Mouse (Mus musculus): ENCODE measurements around the gene Dctpp1. TPM values are rescaled to one million over a fixed set of nuclear protein-coding genes. Genes with fewer than 3 reads are reported as not detected.
A peak's percentile ranks its signal among the peaks of the same experiment; 100 is the strongest.

Gene Dctpp1
- total RNA-seq (2018; cell fraction: chromatin; rRNA removed), result 1 to 10 TPM in 5 of 26 experiments, not detected in 21; 1.4 to 4.0 (median 1.5) TPM
- total RNA-seq (2018; cell fraction: cytosol; rRNA removed), result 10 to 100 TPM; 15.8 to 36.1 (median 24.0) TPM
- total RNA-seq (2018; cell fraction: nucleus; rRNA removed), result 1 to 10 TPM; 1.1 to 9.8 (median 3.8) TPM
- polyA plus RNA-seq (2018), result 15.9 to 45.9 TPM (median 27.1 TPM) in 3 replicates

DNA sequence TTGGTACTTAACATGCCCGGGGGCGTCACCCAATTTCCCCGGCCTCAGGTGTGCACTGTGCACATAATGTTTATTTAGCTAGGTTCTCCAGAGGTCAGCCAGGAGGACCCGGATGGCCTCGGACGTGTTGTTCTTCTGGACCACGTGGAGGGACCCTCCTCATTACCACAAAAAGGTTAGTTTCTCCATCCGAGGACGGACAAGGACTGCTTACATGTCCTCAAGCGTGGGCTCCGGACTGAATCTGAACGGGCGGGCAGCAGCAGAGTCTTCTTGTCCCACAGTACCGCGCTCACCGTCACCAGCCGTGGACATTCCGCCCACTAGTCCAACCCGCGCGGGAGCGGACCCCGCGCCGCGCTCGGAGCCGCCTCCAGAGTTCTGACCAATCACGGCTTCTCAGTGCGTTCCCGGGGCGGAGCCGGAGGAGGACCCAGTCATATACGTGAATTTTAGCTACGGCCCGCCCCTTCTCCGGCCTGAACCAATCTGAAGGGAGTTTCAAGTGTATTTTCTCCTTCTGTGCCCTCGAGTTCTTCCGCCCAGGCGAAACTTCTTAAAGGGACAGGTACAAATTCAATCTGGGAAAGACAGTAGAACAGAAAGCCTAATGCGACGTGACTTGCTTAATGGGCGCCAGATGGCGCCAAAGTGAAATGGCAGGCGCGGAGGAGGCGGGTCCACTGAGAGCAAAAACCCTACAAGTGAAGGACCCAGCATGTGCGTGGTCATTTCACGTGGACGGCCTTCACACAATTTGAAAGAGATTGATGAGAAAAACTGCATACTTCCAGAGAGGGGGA is at the start of gene Dctpp1:
Gene Dctpp1, minus strand, starts transcription at position 401 of the 803 bp plus-strand sequence.
- 0 out of 2 replicates have a peak within 1 kb of the TSS, but pooled peaks have one; percentile 2 for H3K27ac ChIP-seq
- H3K4me3 ChIP-seq (ENCODE audit: inconsistent target), result peak within 1 kb of the TSS; percentile 72
- H3K79me2 ChIP-seq (ENCODE audit: inconsistent target), result no peaks in the 10 kb centered on the region
- H3K36me3 ChIP-seq (ENCODE audit: inconsistent target), result no peaks in the 10 kb centered on the region
- 1% methylated on average over 50 of the region's 50 CpGs for WGBS (ENCODE audit: missing documents)

DNA sequence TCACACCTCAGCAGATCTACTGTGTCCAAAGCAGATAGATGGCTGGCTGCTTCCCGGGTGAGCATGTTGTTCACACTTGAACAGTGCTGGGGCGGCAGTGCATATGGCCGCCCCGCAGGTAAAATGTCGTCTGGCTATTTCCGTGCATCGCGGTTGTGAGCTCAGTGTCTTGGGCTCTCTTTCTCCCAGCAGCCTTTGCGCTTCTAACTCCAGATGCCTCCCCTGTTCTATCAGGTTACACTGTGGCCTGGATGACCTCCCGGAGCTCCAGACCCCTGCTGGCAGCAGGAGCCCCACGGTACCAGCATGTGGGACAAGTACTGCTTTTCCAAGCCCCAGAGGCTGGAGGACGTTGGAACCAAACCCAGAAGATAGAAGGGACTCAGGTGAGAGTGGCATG is 49.4 kb upstream of the Dctpp1 start:
- WGBS (ENCODE audit: missing documents), result 97% methylated on average over 12 of the region's 12 CpGs
- no peaks in the 10 kb centered on the region for H3K79me2 ChIP-seq (ENCODE audit: inconsistent target)
- H3K4me3 ChIP-seq (ENCODE audit: inconsistent target), result no peak overlapping the region
- no peaks in the 10 kb centered on the region; the same call in 1 of the 2 replicates for H3K36me3 ChIP-seq (ENCODE audit: inconsistent target)
- H3K27ac ChIP-seq, result no peak overlapping the region

DNA sequence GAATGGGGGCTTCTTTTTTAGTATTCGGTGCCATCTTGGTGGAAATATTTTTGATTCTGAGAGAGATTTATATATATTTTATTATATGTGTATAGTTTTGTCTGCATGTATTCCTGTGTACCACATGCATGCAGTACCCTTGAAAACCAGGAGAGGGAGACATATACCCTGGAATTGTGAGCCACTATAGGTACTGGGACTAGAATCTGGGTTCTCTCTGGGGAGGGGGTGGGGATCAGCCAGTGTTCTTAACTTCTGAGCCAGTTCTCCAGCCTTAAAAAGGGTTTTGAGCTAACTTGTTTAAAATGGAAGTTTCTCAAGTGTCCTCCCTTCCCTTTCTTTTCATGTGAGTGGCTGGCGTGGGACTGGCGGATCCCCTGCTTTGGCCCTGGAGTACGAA is 48.4 kb upstream of the Dctpp1 start:
- Histone ChIP-seq H3K36me3 (ENCODE audit: inconsistent target) (no peaks in the 10 kb centered on the region; the same call in 1 of the 2 replicates), H3K4me3 (ENCODE audit: inconsistent target) (no peak overlapping the region), H3K27ac (no peak overlapping the region), H3K79me2 (ENCODE audit: inconsistent target) (no peaks in the 10 kb centered on the region)
- 95% methylated on average over 4 of the region's 4 CpGs for WGBS (ENCODE audit: missing documents)

DNA sequence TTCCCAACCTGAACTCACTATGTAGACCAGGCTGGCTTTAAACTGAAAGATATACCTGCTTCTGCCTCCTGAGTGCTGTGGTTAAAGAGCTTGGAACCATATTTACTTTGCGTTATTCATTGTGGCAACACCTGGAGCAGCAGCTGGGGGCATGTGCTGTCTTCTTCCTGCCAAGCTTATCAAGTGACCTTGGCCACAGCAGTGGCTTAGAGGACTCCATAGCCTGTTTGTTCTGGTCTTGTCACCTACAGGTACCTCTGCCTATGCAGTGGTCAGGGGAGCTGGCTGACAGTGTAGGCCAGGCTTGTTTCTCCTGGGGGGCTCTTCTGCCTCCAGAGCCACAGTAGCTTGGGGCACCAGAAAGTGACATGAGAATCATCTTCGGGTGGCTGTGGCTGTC is 47.9 kb upstream of the Dctpp1 start:
- H3K4me3 ChIP-seq (ENCODE audit: inconsistent target), result no peak overlapping the region
- no peaks in the 10 kb centered on the region; the same call in 1 of the 2 replicates for H3K36me3 ChIP-seq (ENCODE audit: inconsistent target)
- H3K27ac ChIP-seq, result no peak overlapping the region
- 86% methylated on average over 2 of the region's 2 CpGs for WGBS (ENCODE audit: missing documents)
- H3K79me2 ChIP-seq (ENCODE audit: inconsistent target), result no peaks in the 10 kb centered on the region

DNA sequence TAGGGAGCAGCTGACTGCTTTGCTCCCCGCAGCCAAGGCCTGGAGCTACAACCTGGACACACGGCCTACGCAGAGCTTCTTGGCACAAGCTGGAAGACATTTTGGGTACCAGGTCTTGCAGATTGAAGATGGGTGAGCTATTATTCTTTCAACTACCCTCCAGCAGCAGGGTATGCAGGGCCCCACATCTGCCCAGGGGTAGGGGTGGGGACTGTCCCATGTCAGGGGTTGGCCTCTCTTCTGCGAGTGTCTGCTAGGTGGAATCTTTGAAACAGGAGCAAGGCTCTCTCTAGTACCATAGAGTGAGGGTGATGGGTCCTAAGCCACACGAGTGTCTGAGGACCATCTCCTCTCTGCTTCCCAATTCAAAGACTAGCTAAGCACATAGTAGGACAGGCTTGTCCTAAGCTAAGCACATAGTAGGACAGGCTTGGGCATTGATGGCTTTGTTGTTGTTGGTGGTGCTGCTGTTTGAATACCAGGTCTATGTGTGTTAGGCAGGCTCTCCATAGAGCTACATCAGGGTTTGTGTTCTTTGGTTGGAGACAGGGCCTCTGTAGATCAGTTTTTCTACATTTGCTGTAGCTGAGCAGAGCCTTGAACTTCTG is 37.2 kb upstream of the Dctpp1 start:
- H3K79me2 ChIP-seq (ENCODE audit: inconsistent target), result no peaks in the 10 kb centered on the region
- H3K27ac ChIP-seq, result no peak overlapping the region
- 94% methylated on average over 5 of the region's 5 CpGs for WGBS (ENCODE audit: missing documents)
- no peak overlapping the region for H3K4me3 ChIP-seq (ENCODE audit: inconsistent target)
- no peaks in the 10 kb centered on the region for H3K36me3 ChIP-seq (ENCODE audit: inconsistent target)

DNA sequence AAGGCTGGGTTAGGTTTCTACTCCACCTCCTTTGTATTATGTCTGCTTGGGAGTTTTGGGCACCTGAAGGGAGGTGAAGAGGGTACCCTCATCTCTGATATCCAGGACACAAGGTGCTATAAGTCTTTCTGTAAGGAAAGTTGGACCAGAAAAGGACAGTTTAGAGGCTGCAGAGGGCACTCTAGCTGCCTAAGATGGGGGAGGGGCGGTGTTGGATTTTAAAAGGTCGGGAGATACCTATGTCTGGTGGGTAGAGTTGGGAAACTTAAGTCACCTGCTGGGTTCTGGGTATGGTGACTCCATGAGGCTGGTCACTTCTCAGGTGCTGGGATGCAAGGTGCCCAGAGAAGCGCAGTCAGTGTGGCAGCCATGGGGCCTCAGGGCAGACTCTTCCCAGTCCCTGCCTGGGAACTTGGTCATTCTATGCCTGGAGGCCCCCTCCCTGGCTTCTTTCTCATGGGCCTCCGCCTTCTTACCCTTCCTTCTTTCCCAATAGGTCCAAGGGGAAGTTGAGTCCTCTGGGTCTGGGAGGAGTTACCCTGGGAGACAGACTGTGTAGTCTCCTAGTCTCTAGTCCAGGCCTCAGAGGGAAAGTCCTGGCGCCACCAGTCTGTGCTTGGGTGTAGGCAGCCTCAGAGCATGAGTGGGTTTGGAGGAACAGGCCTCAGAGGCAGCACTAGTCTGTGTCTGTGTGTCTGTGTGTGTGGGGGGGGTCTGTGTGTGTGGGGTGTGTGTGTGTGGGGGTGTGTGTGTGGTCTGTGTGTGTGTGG is 36.5 kb upstream of the Dctpp1 start:
- WGBS (ENCODE audit: missing documents), result 63% methylated on average over 5 of the region's 5 CpGs

DNA sequence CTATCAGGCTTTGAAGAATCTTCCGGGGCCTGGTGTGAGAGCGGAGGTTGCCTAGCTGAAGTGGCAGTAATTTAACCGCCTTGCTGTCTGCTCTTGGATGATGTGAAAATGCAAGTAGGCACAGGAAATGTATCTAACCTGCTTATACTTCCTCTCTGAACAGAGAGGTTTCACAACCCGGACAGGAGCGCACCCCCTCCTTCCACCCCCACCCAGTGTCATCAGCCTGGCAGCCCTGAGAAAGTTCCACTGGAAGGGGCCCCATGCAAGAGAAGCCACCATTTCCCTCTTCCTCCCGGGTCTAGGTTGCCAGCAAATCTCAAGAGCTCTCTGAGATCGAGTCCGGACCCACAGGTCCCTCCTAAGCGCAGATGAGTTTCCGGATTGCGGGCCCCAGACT is 35.6 kb upstream of the Dctpp1 start, which contains the start of gene Itgal:
Gene Itgal, plus strand, starts transcription at position 163 of the 400 bp plus-strand sequence.
- Histone ChIP-seq H3K4me3 (ENCODE audit: inconsistent target) (peak within 1 kb of the TSS; percentile 2; the same call in 1 of the 2 replicates), H3K36me3 (ENCODE audit: inconsistent target) (no peaks in the 10 kb centered on the region), H3K27ac (peak within 1 kb of the TSS; percentile 28), H3K79me2 (ENCODE audit: inconsistent target) (no peaks in the 10 kb centered on the region)
- 16% methylated on average over 11 of the region's 11 CpGs for WGBS (ENCODE audit: missing documents)

More for the DNA sequence above, 36.5 kb upstream of the Dctpp1 start:
- no peaks in the 10 kb centered on the region for H3K79me2 ChIP-seq (ENCODE audit: inconsistent target)
- H3K36me3 ChIP-seq (ENCODE audit: inconsistent target), result no peaks in the 10 kb centered on the region
- no peak overlapping the region for H3K27ac ChIP-seq
- 0 out of 2 replicates have a peak overlapping the region, but pooled peaks have one; percentile 2 for H3K4me3 ChIP-seq (ENCODE audit: inconsistent target)

DNA sequence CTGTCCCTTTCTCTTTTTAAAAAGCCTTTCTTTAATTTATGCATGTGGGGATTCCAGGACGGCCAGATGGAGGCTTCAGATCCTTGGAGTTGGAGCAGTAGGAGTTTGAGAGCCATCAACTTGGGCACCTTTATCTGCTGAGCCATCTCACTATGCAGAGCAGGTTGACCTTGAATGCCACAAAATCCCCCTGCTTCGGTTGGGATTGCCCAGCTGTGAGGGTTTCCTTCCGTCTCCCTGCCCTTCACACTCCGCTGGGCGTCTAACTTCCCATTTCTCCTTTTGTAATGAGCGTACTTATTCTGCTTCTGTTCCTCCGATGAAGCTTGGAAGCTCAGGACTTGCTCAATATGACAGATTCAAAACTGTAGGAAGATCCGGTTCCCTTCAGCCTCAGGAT is 29.6 kb upstream of the Dctpp1 start:
- H3K36me3 ChIP-seq (ENCODE audit: inconsistent target), result no peaks in the 10 kb centered on the region
- peak overlapping the region; percentile 66 for H3K27ac ChIP-seq
- no peak overlapping the region for H3K4me3 ChIP-seq (ENCODE audit: inconsistent target)
- 2% methylated on average over 8 of the region's 8 CpGs for WGBS (ENCODE audit: missing documents)
- H3K79me2 ChIP-seq (ENCODE audit: inconsistent target), result no peaks in the 10 kb centered on the region

DNA sequence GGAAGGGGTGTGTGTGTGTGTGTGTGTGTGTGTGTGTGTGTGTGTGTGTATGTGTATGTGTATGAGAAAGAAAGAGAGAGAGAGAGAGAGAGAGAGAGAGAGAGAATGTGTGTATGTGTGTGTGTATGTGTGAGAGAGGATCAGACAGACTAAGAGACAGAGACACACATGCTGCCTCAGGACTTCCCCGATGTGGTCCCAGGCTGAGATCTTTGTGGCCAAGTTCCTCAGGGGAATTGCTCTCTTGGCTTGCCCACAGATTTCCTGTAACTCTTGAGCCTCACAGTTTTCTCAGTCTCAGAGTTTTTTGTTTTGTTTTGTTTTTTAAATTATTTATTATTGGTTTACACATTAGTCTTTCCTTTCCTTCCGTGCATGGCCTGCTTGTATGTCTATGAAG is 28.8 kb upstream of the Dctpp1 start:
- Histone ChIP-seq H3K79me2 (ENCODE audit: inconsistent target) (no peaks in the 10 kb centered on the region), H3K36me3 (ENCODE audit: inconsistent target) (no peaks in the 10 kb centered on the region), H3K4me3 (ENCODE audit: inconsistent target) (no peak overlapping the region), H3K27ac (peak overlapping the region; percentile 66)
- 8% methylated on average over 2 of the region's 2 CpGs for WGBS (ENCODE audit: missing documents)

DNA sequence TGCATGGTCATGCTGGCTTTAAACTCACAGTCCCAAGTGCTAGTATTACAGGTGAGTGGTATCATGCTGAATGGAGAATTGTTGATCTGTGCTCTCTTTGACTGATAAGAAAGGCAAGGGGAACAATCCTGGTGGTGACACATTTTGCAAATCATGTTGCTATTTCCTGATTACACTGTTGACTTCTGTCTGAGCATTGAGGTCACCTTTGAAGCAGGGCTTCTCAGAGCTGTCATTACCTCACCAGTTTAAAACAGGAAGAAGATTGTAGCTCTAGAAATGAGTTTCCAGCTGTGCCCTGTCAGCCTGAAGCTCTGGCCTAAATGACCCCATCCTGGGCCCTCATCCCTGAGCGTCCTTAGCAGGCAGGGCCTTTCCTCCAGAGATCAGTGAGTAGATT is 27.4 kb upstream of the Dctpp1 start:
- no peak overlapping the region for H3K27ac ChIP-seq
- WGBS (ENCODE audit: missing documents), result 83% methylated on average over 1 of the region's 1 CpGs
- no peaks in the 10 kb centered on the region for H3K36me3 ChIP-seq (ENCODE audit: inconsistent target)
- H3K79me2 ChIP-seq (ENCODE audit: inconsistent target), result no peaks in the 10 kb centered on the region
- no peak overlapping the region for H3K4me3 ChIP-seq (ENCODE audit: inconsistent target)

DNA sequence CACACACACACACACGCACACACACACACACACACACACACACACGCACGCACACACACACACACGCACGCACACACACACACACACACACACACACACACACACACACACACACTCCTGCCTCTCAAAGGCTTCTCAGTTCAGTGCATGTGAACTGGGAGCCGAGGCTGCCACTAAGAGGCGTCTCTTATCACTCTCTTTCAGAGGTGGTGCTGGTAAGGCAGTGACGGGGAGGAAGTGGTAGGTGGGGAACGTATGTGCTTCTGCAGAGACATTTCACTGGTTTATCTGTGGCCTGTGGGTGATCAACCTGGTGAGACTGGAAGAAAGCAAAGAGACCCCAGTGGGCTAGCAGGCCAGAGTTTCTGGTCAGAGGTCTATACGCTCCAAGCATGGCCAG is 24.6 kb upstream of the Dctpp1 start:
- WGBS (ENCODE audit: missing documents), result 59% methylated on average over 5 of the region's 10 CpGs
- Histone ChIP-seq H3K27ac (no peak overlapping the region), H3K4me3 (ENCODE audit: inconsistent target) (no peak overlapping the region), H3K79me2 (ENCODE audit: inconsistent target) (no peaks in the 10 kb centered on the region), H3K36me3 (ENCODE audit: inconsistent target) (no peaks in the 10 kb centered on the region)

DNA sequence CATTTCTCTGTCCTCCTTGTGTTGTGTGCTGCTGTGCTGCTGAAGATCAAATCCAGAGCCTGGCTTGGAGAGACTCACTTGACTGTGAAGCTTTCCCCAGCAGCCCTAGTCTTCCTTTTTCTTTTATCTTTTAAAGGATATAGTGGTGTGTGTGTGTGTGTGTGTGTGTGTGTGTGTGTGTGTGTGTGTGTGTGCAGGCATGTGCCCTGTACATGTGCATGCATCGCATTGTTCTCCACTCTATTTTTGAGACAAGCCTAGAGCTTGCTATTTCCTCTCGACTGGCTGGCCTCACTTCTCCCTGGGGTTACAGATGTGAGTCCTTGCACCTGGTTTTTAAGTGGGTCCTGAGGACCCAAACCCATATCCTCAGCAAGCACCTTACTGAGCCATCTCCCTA is 21.7 kb upstream of the Dctpp1 start:
- H3K27ac ChIP-seq, result no peak overlapping the region
- WGBS (ENCODE audit: missing documents), result 56% methylated on average over 2 of the region's 2 CpGs
- H3K4me3 ChIP-seq (ENCODE audit: inconsistent target), result no peak overlapping the region
- no peaks in the 10 kb centered on the region for H3K79me2 ChIP-seq (ENCODE audit: inconsistent target)
- no peaks in the 10 kb centered on the region for H3K36me3 ChIP-seq (ENCODE audit: inconsistent target)

DNA sequence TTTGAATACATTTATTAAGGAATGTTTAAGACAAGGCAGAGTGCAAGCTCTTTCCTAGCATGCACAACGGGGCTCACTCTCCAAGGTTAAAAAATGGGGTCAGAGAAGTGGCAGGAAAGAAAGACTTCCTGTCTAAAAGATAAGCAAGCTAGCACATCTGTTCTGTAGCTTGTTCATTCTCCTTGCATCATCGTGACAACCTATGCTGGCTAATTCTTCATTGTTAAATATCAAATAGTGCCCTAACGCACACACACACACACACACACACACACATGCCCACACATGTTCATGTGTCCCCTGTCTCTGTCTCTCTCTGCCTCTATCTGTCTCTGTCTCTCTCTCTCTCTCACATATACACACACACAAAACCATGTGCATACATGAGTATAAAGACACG is 20.6 kb upstream of the Dctpp1 start:
- WGBS (ENCODE audit: missing documents), result 13% methylated on average over 4 of the region's 4 CpGs
- Histone ChIP-seq H3K79me2 (ENCODE audit: inconsistent target) (no peaks in the 10 kb centered on the region), H3K27ac (no peak overlapping the region), H3K36me3 (ENCODE audit: inconsistent target) (no peaks in the 10 kb centered on the region), H3K4me3 (ENCODE audit: inconsistent target) (no peak overlapping the region)

DNA sequence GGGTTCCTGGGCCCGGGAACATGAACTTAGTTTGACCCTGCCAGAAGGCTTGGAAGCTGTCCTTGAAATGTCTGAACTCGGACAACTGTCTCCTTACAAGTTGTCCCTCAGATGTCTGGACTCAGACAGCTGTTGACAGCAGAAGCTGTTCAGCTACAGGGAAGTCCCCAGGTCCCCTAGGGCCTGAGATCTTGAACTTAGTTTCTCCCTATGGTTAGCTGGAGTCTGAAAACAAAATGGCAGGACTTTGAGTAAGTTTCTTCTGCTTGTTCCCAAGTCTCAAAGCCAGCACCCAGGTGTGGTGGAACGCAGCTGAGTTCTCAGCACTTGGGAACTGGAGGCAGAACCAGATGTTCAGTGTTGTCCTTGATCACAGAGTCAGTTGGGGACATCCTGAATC is 19.6 kb upstream of the Dctpp1 start:
- Histone ChIP-seq H3K4me3 (ENCODE audit: inconsistent target) (no peak overlapping the region), H3K36me3 (ENCODE audit: inconsistent target) (no peaks in the 10 kb centered on the region), H3K27ac (no peak overlapping the region), H3K79me2 (ENCODE audit: inconsistent target) (no peaks in the 10 kb centered on the region)
- WGBS (ENCODE audit: missing documents), result 93% methylated on average over 3 of the region's 3 CpGs
